28 mouse cellular contexts compared by ENCODE assay signal in genomic region chr12:53316715-53317114, GRCm38 (mm10).
A peak's percentile ranks its signal among the peaks of the same experiment; 100 is the strongest.
DNase-seq lines count a peak whose midpoint lies in the region; ATAC-seq lines count a peak whose summit lies in the region.
"Had no signal": no experiment of that assay in that cellular context is flagged by ENCODE, and none has a peak within 500 bp of the region (broad histone marks: within the 10 kb centered on the region; RNA-seq: fewer than 3 reads in every experiment).

No protein-coding gene starts in this region.

- H3K36me3 ChIP-seq in midbrain, embryonic 10.5 days, result peaks cover 17% of the 10 kb centered on the region
- H3K36me3 ChIP-seq in midbrain, embryonic 14.5 days (ENCODE audit: control insufficient read depth, insufficient read depth, low read length), result no peaks in the 10 kb centered on the region
- H3K36me3 ChIP-seq in midbrain, embryonic 13.5 days, result no peaks in the 10 kb centered on the region
- no peaks in the 10 kb centered on the region for H3K36me3 ChIP-seq in midbrain, embryonic 15.5 days (replicated peaks)
- H3K36me3 ChIP-seq: embryonic facial prominence, embryonic 10.5 days; embryonic facial prominence, embryonic 12.5 days; forebrain, embryonic 12.5 days; G1E had no signal

- H3K27ac ChIP-seq in midbrain, embryonic 10.5 days (replicated peaks), result 0 out of 2 replicates have a peak overlapping the region, but pooled peaks have one; percentile 35
- no peak overlapping the region for H3K27ac ChIP-seq in midbrain, embryonic 14.5 days (replicated peaks; ENCODE audit: low read depth, low read length)
- H3K27ac ChIP-seq in midbrain, embryonic 13.5 days, result peak overlapping the region; percentile 39; the same call in 1 of the 2 replicates
- no peak overlapping the region for H3K27ac ChIP-seq in midbrain, embryonic 15.5 days
- H3K27ac ChIP-seq: embryonic facial prominence, embryonic 10.5 days; embryonic facial prominence, embryonic 12.5 days; forebrain, embryonic 10.5 days; forebrain, embryonic 12.5 days had no signal

- H3K4me1 ChIP-seq in midbrain, embryonic 10.5 days, result peaks cover 13% of the 10 kb centered on the region
- H3K4me1 ChIP-seq in midbrain, embryonic 14.5 days (ENCODE audit: control insufficient read depth, insufficient read depth, low read length), result peaks cover 8% of the 10 kb centered on the region; the same call in 1 of the 2 replicates
- H3K4me1 ChIP-seq in midbrain, embryonic 13.5 days (replicated peaks), result peaks cover 24% of the 10 kb centered on the region
- peaks cover 8% of the 10 kb centered on the region for H3K4me1 ChIP-seq in midbrain, embryonic 15.5 days

- H3K9ac ChIP-seq in midbrain, embryonic 14.5 days (replicated peaks; ENCODE audit: low read length), result no peak overlapping the region
- no peak overlapping the region for H3K9ac ChIP-seq in midbrain, embryonic 13.5 days (replicated peaks)
- no peak overlapping the region for H3K9ac ChIP-seq in midbrain, embryonic 15.5 days
- H3K9ac ChIP-seq: embryonic facial prominence, embryonic 12.5 days; forebrain, embryonic 12.5 days had no signal

- DNase-seq in heart, adult 11 months, result peak; percentile 39
- no peak for DNase-seq in heart, postnatal 25 days (ENCODE audit: low spot score)
- peak; percentile 11 for DNase-seq in midbrain, embryonic 10.5 days (ENCODE audit: low spot score)
- DNase-seq in midbrain, embryonic 14.5 days, result no peak
- DNase-seq in retina, embryonic 14.5 days (ENCODE audit: low spot score), result peak; percentile 42
- no peak for DNase-seq in retina, postnatal 1 day
- DNase-seq: adrenal gland, adult 8-10 months; adrenal gland, postnatal 14 days; adrenal gland, postnatal 36 days; B cell, adult 2 months; cerebellum, adult 11-12 months; cerebellum, adult 2 months; cerebellum, adult 9-10 months; cerebellum, postnatal 10 days; cerebellum, postnatal 25 days had no signal

- no peaks in the 10 kb centered on the region for H3K27me3 ChIP-seq in midbrain, embryonic 10.5 days (ENCODE audit: low read depth, poor library complexity, severe bottlenecking)
- no peaks in the 10 kb centered on the region for H3K27me3 ChIP-seq in midbrain, embryonic 14.5 days (ENCODE audit: control insufficient read depth, insufficient read depth, low read length)
- no peaks in the 10 kb centered on the region for H3K27me3 ChIP-seq in midbrain, embryonic 13.5 days
- H3K27me3 ChIP-seq in midbrain, embryonic 15.5 days (replicated peaks), result no peaks in the 10 kb centered on the region
- H3K27me3 ChIP-seq: CH12.LX; embryonic facial prominence, embryonic 12.5 days; forebrain, embryonic 12.5 days; Patski had no signal

- H3K4me2 ChIP-seq in midbrain, embryonic 14.5 days (ENCODE audit: low read length), result no peak overlapping the region
- no peak overlapping the region for H3K4me2 ChIP-seq in midbrain, embryonic 13.5 days (replicated peaks)
- no peak overlapping the region for H3K4me2 ChIP-seq in midbrain, embryonic 15.5 days
- H3K4me2 ChIP-seq: embryonic facial prominence, embryonic 12.5 days; forebrain, embryonic 12.5 days had no signal

- 31% methylated on average over 2 of the region's 2 CpGs for WGBS in midbrain, embryonic 10.5 days
- WGBS in midbrain, embryonic 14.5 days, result 52% methylated on average over 2 of the region's 2 CpGs
- 40% methylated on average over 2 of the region's 2 CpGs for WGBS in midbrain, embryonic 13.5 days
- WGBS in midbrain, embryonic 15.5 days, result 51% methylated on average over 2 of the region's 2 CpGs

- intact Hi-C loops in heart, postnatal 25 days (cut with DNase I), result no loop called here

- no peaks in the 10 kb centered on the region for H3K9me3 ChIP-seq in midbrain, embryonic 10.5 days (replicated peaks)
- no peaks in the 10 kb centered on the region for H3K9me3 ChIP-seq in midbrain, embryonic 14.5 days (ENCODE audit: control insufficient read depth, low read length)
- no peaks in the 10 kb centered on the region for H3K9me3 ChIP-seq in midbrain, embryonic 13.5 days
- no peaks in the 10 kb centered on the region for H3K9me3 ChIP-seq in midbrain, embryonic 15.5 days
- H3K9me3 ChIP-seq: embryonic facial prominence, embryonic 10.5 days; embryonic facial prominence, embryonic 12.5 days; forebrain, embryonic 10.5 days; forebrain, embryonic 12.5 days had no signal

- no peak for ATAC-seq in midbrain, embryonic 14.5 days (ENCODE audit: low FRiP score, low TSS enrichment)
- ATAC-seq in midbrain, embryonic 13.5 days, result 0 out of 2 replicates have a peak, but pooled peaks have one; percentile 56
- ATAC-seq in midbrain, embryonic 15.5 days (replicated peaks), result no peak
- ATAC-seq: activated CD4-positive, CD25-positive, alpha-beta regulatory T cell, adult 4 months; CD4-positive, CD25-positive, alpha-beta regulatory T cell, adult 4 months; forebrain, embryonic 14.5 days; Patski had no signal

- H3K4me3 ChIP-seq in midbrain, embryonic 10.5 days, result no peak overlapping the region
- H3K4me3 ChIP-seq in midbrain, embryonic 14.5 days (replicated peaks; ENCODE audit: low read depth, low read length), result no peak overlapping the region
- no peak overlapping the region for H3K4me3 ChIP-seq in midbrain, embryonic 13.5 days (replicated peaks)
- H3K4me3 ChIP-seq in midbrain, embryonic 15.5 days, result no peak overlapping the region
- H3K4me3 ChIP-seq: embryonic facial prominence, embryonic 10.5 days; embryonic facial prominence, embryonic 12.5 days; erythroblast, embryonic 14.5 days; forebrain, embryonic 10.5 days; forebrain, embryonic 12.5 days had no signal

Comparison
In these comparisons a context has a peak if more than half of its experiments do, and no peak if none do; other contexts are left out.
1. DNase-seq: peak in heart, adult 11 months (single experiment), midbrain, embryonic 10.5 days (single experiment) and retina, embryonic 14.5 days (single experiment); none in heart, postnatal 25 days (single experiment), midbrain, embryonic 14.5 days (single experiment) and retina, postnatal 1 day (single experiment).
2. H3K27ac ChIP-seq: peak in midbrain, embryonic 10.5 days (single experiment) and midbrain, embryonic 13.5 days (single experiment); none in midbrain, embryonic 14.5 days (single experiment) and midbrain, embryonic 15.5 days (single experiment).